Mouse (Mus musculus) MEL (cell line): ENCODE measurements around the gene Duoxa2.

Experiments
- CHD2 ChIP-seq: IDR thresholded peaks from 2 replicates; pipeline ENCODE4 v1.6.1; 2011; ENCODE audit warnings: low read length, improper control_type of control experiment
- CTCF ChIP-seq, 3 experiments: IDR thresholded peaks in 2 of 3; conservative IDR thresholded peaks in 1 of 3; 2 replicates each; pipeline ENCODE4 v1.5.1; 2011 to 2012; ENCODE audit warnings: low read length in 3 of 3, low read depth in 2 of 3, mild to moderate bottlenecking in 2 of 3, improper control_type of control experiment in 1 of 3, inconsistent platforms in 1 of 3, mixed read lengths in 1 of 3, moderate library complexity in 1 of 3; ENCODE audit not compliant: control insufficient read depth in 1 of 3, insufficient read depth in 1 of 3, poor library complexity in 1 of 3, severe bottlenecking in 1 of 3
- ELF1 ChIP-seq: IDR thresholded peaks from 2 replicates; pipeline ENCODE4 v1.6.1; 2014; ENCODE audit warnings: low read depth, mild to moderate bottlenecking, inconsistent platforms, low read length, improper control_type of control experiment, moderate library complexity
- EP300 ChIP-seq, 2 experiments: IDR thresholded peaks; 2 replicates each; pipeline ENCODE4 v1.6.1; 2011; ENCODE audit warnings: improper control_type of control experiment in 2 of 2, low read length in 2 of 2, low read depth in 1 of 2, mild to moderate bottlenecking in 1 of 2
- HCFC1 ChIP-seq: IDR thresholded peaks from 2 replicates; pipeline ENCODE4 v1.6.1; 2012; ENCODE audit warnings: low read depth, mild to moderate bottlenecking, inconsistent platforms, low read length, improper control_type of control experiment, moderate library complexity
- MXI1 ChIP-seq: IDR thresholded peaks from 2 replicates; pipeline ENCODE4 v1.6.1; 2011; ENCODE audit warnings: mild to moderate bottlenecking, low read depth, low read length, improper control_type of control experiment
- POLR2A ChIP-seq, 2 experiments: IDR thresholded peaks; 2 replicates each; pipeline ENCODE4 v1.6.1; 2011 to 2012; ENCODE audit warnings: low read length in 2 of 2, mild to moderate bottlenecking in 2 of 2, control low read depth in 1 of 2, improper control_type of control experiment in 1 of 2, low read depth in 1 of 2, moderate library complexity in 1 of 2; ENCODE audit not compliant: control insufficient read depth in 1 of 2, insufficient read depth in 1 of 2, poor library complexity in 1 of 2
- POLR2AphosphoS2 ChIP-seq: IDR thresholded peaks from 2 replicates; pipeline ENCODE4 v1.6.1; 2011; ENCODE audit warnings: low read length, improper control_type of control experiment
- POLR2AphosphoS5 ChIP-seq: IDR thresholded peaks from 2 replicates; pipeline ENCODE4 v1.6.1; 2012; ENCODE audit warnings: low read depth, borderline replicate concordance, mild to moderate bottlenecking, inconsistent platforms, low read length, moderate library complexity, mixed read lengths
- RAD21 ChIP-seq: IDR thresholded peaks from 2 replicates; pipeline ENCODE4 v1.6.1; 2011; ENCODE audit warnings: mild to moderate bottlenecking, low read depth, low read length, improper control_type of control experiment
- RCOR1 ChIP-seq: IDR thresholded peaks from 2 replicates; pipeline ENCODE4 v1.6.1; 2012; ENCODE audit warnings: low read depth, mild to moderate bottlenecking, inconsistent platforms, low read length, improper control_type of control experiment
- SIN3A ChIP-seq: IDR thresholded peaks from 2 replicates; pipeline ENCODE4 v1.6.1; 2012; ENCODE audit warnings: low read length, improper control_type of control experiment, inconsistent platforms
- TCF12 ChIP-seq: IDR thresholded peaks from 2 replicates; pipeline ENCODE4 v1.6.1; 2014; ENCODE audit warnings: low read depth, mild to moderate bottlenecking, inconsistent platforms, low read length, improper control_type of control experiment, moderate library complexity
- USF1 ChIP-seq: IDR thresholded peaks from 2 replicates; pipeline ENCODE4 v1.6.1; 2014; ENCODE audit warnings: low read depth, mild to moderate bottlenecking, inconsistent platforms, low read length, improper control_type of control experiment, moderate library complexity

- TF ChIP-seq CTCF (IDR thresholded peaks at IDR 0.05 in 2 of 3, conservative IDR thresholded peaks at IDR 0.05 in 1 of 3; ENCODE audit: control insufficient read depth in 1 of 3, insufficient read depth in 1 of 3, low read depth in 2 of 3, low read length in 3 of 3, poor library complexity in 1 of 3, severe bottlenecking in 1 of 3) (peak; percentile 74 to 92 (median 81)), CHD2 (no peak), POLR2AphosphoS2 (no peak), POLR2A (IDR thresholded peaks at IDR 0.05; ENCODE audit: control insufficient read depth in 1 of 2, insufficient read depth in 1 of 2, low read depth in 1 of 2, low read length in 2 of 2, poor library complexity in 1 of 2) (no peak), RAD21 (peak; percentile 79), EP300 (IDR thresholded peaks at IDR 0.05; ENCODE audit: low read depth in 1 of 2, low read length in 2 of 2) (no peak), ELF1 (peak; percentile 44; the same call in 1 of the 2 replicates), HCFC1 (no peak), USF1 (no peak), MXI1 (peak; percentile 65), TCF12 (no peak), POLR2AphosphoS5 (no peak), SIN3A (peak; percentile 38; the same call in 1 of the 2 replicates), RCOR1 (no peak)
Observed at GRCm38 (mm10) chr2:122302574-122303241, 4.0 kb downstream of the Duoxa2 start.
